Mouse (Mus musculus) heart, adult 2 months (tissue): ENCODE results near the gene Camta1.

Experiments used
- CTCF ChIP-seq: fragments of 200-600 bp; IDR thresholded peaks from 2 replicates; pipeline ENCODE4 v1.8.1; 2022; ENCODE audit warnings: antibody characterized with exemption, mild to moderate bottlenecking, moderate library complexity
- POLR2A ChIP-seq: fragments of 200-500 bp; IDR thresholded peaks from 2 replicates; pipeline ENCODE4 v1.6.1; 2011; ENCODE audit warnings: mild to moderate bottlenecking, low read depth, low read length, control low read depth; ENCODE audit not compliant: insufficient read depth

- TF ChIP-seq CTCF = no peak
- TF ChIP-seq POLR2A = no peak
Measured at GRCm38 (mm10) chr4:151074817-151075216, 786.9 kb downstream of the Camta1 start.
